Mouse (Mus musculus) erythroblast, embryonic 14.5 days (primary cell): ENCODE results near the gene Anxa6.

Source experiments
- GATA1 ChIP-seq: IDR thresholded peaks from 2 replicates; pipeline ENCODE4 v1.6.1; 2012; ENCODE audit warnings: low read length, inconsistent platforms, mixed read lengths
- TAL1 ChIP-seq: IDR thresholded peaks from 3 replicates; pipeline ENCODE4 v1.6.1; 2012; ENCODE audit warnings: low read length, inconsistent platforms, mixed read lengths

GRCm38 (mm10) chr11:55021859-55022258, 11.4 kb downstream of the Anxa6 start:
- no peak for TF ChIP-seq TAL1
- no peak for TF ChIP-seq GATA1
